Mouse (Mus musculus) midbrain, embryonic 14.5 days (tissue): Measurements from ENCODE around the gene Inpp4b. TPM values are rescaled to one million over a fixed set of nuclear protein-coding genes. Genes with fewer than 3 reads are reported as not detected.
"Not testable (repeated sequence)": the region's sequence is repeated elsewhere in the genome, so short reads cannot be mapped to it uniquely, and the experiment has no call there.

Experiments
- ATAC-seq: fragments of 200-750 bp; cut with Nextera tagmentation; 2 replicates; pipeline ENCODE4 v1.8.0; 2017; ENCODE audit warnings: moderate number of reproducible peaks, moderate library complexity; ENCODE audit not compliant: low FRiP score, low TSS enrichment
- DNase-seq: peaks from one replicate; pipeline ENCODE4 v3.0.0-alpha.2; 2015
- H3K27ac ChIP-seq: fragments of 300-500 bp; sonication (generic); replicated peaks from 2 replicates; pipeline ENCODE4 v1.5.1; 2014; ENCODE audit warnings: mild to moderate bottlenecking, low read depth, low read length, moderate library complexity
- H3K27me3 ChIP-seq: fragments of 300-500 bp; sonication (generic); 2 replicates; pipeline ENCODE4 v1.6.1; 2014; ENCODE audit warnings: low read length, control low read depth, mixed read lengths; ENCODE audit not compliant: control insufficient read depth, insufficient read depth
- H3K36me3 ChIP-seq: fragments of 300-500 bp; sonication (generic); 2 replicates; pipeline ENCODE4 v1.6.1; 2014; ENCODE audit warnings: low read length, control low read depth; ENCODE audit not compliant: control insufficient read depth, insufficient read depth
- H3K4me1 ChIP-seq: fragments of 300-500 bp; sonication (generic); 2 replicates; pipeline ENCODE4 v1.6.1; 2014; ENCODE audit warnings: mild to moderate bottlenecking, antibody characterized with exemption, low read length, control low read depth; ENCODE audit not compliant: control insufficient read depth, insufficient read depth
- H3K4me2 ChIP-seq: fragments of 300-500 bp; sonication (generic); 2 replicates; pipeline ENCODE4 v1.6.1; 2014; ENCODE audit warnings: mild to moderate bottlenecking, low read length, moderate library complexity
- H3K4me3 ChIP-seq: fragments of 300-500 bp; sonication (generic); replicated peaks from 2 replicates; pipeline ENCODE4 v1.5.1; 2014; ENCODE audit warnings: low read depth, low read length
- H3K9ac ChIP-seq: fragments of 300-500 bp; sonication (generic); replicated peaks from 2 replicates; pipeline ENCODE4 v1.6.1; 2014; ENCODE audit warnings: mild to moderate bottlenecking, low read length, moderate library complexity
- H3K9me3 ChIP-seq: fragments of 300-500 bp; sonication (generic); 2 replicates; pipeline ENCODE4 v1.6.1; 2016; ENCODE audit warnings: low read length, control low read depth, mixed read lengths; ENCODE audit not compliant: control insufficient read depth
- WGBS: fragments of 180-500 bp; shearing (Covaris S2); extraction: QIAGEN DNeasy Blood & Tissue Kit; methylation state at CpG from one replicate; pipeline ENCODE4 v1.1.7; 2014; 5-methylcytosine and 5-hydroxymethylcytosine counted together
- polyA plus RNA-seq: library from polyadenylated mRNA; unstranded; fragments of >200 nt; fragmentation: Nextera tagmentation; extraction: Ambion mirVana; gene quantifications from 2 replicates; pipeline ENCODE4 v1.2.1, GENCODE M21; 2014

Gene Inpp4b
- polyA plus RNA-seq, 1 experiment from 2014 or later = 8.1 TPM

- Histone ChIP-seq H3K4me2 (no peak overlapping the region), H3K4me3 (no peak overlapping the region), H3K27ac (no peak overlapping the region), H3K27me3 (no peaks in the 10 kb centered on the region), H3K9me3 (no peaks in the 10 kb centered on the region), H3K4me1 (no peaks in the 10 kb centered on the region), H3K9ac (no peak overlapping the region), H3K36me3 (no peaks in the 10 kb centered on the region)
- ATAC-seq (no peak), DNase-seq (peak; percentile 56)
- 58% methylated on average over 3 of the region's 3 CpGs for WGBS
These were observed 685.0 kb downstream of the Inpp4b start for GRCm38 (mm10) chr8:82027401-82027800.

- Histone ChIP-seq H3K9me3 (no peaks in the 10 kb centered on the region), H3K27me3 (no peaks in the 10 kb centered on the region), H3K4me3 (no peak overlapping the region), H3K4me1 (no peaks in the 10 kb centered on the region), H3K4me2 (no peak overlapping the region), H3K36me3 (no peaks in the 10 kb centered on the region), H3K9ac (no peak overlapping the region), H3K27ac (no peak overlapping the region)
- 0 out of 2 replicates have a peak, but pooled peaks have one; percentile 17 for ATAC-seq
- 11% methylated on average over 1 of the region's 1 CpGs for WGBS
- DNase-seq = peak; percentile 69
These were observed 686.5 kb downstream of the Inpp4b start for GRCm38 (mm10) chr8:82028896-82029295.

- not testable (repeated sequence) for H3K4me2 ChIP-seq, H3K36me3 ChIP-seq, H3K4me1 ChIP-seq, H3K27me3 ChIP-seq, H3K27ac ChIP-seq, H3K9ac ChIP-seq, H3K9me3 ChIP-seq, H3K4me3 ChIP-seq, ATAC-seq
- DNase-seq = peak; percentile 12
These were observed 689.7 kb downstream of the Inpp4b start for GRCm38 (mm10) chr8:82032035-82032434.

GRCm38 (mm10) chr8:82054030-82054429 lies 711.7 kb downstream of the Inpp4b start:
- H3K4me2 ChIP-seq = no peak overlapping the region
- no peak overlapping the region for H3K9ac ChIP-seq
- no peaks in the 10 kb centered on the region for H3K4me1 ChIP-seq
- no peaks in the 10 kb centered on the region for H3K9me3 ChIP-seq
- no peaks in the 10 kb centered on the region for H3K36me3 ChIP-seq
- H3K27ac ChIP-seq = no peak overlapping the region
- DNase-seq = peak; percentile 25
- ATAC-seq = no peak
- H3K27me3 ChIP-seq = no peaks in the 10 kb centered on the region
- WGBS = 44% methylated on average over 3 of the region's 3 CpGs
- H3K4me3 ChIP-seq = no peak overlapping the region

GRCm38 (mm10) chr8:82067619-82068018 lies 725.3 kb downstream of the Inpp4b start:
- no peaks in the 10 kb centered on the region for H3K9me3 ChIP-seq
- H3K4me3 ChIP-seq = no peak overlapping the region
- ATAC-seq = no peak
- H3K27me3 ChIP-seq = no peaks in the 10 kb centered on the region
- H3K9ac ChIP-seq = no peak overlapping the region
- no peak for DNase-seq
- 80% methylated on average over 3 of the region's 3 CpGs for WGBS
- no peak overlapping the region for H3K4me2 ChIP-seq
- no peaks in the 10 kb centered on the region for H3K36me3 ChIP-seq
- no peaks in the 10 kb centered on the region for H3K4me1 ChIP-seq
- no peak overlapping the region for H3K27ac ChIP-seq

GRCm38 (mm10) chr8:82079267-82079666 lies 736.9 kb downstream of the Inpp4b start:
- Histone ChIP-seq H3K27me3 (no peaks in the 10 kb centered on the region), H3K9ac (no peak overlapping the region), H3K4me2 (no peak overlapping the region), H3K36me3 (no peaks in the 10 kb centered on the region), H3K4me1 (no peaks in the 10 kb centered on the region), H3K9me3 (no peaks in the 10 kb centered on the region), H3K4me3 (no peak overlapping the region), H3K27ac (no peak overlapping the region)
- DNase-seq (no peak), ATAC-seq (no peak)

- not testable (repeated sequence) for H3K27ac ChIP-seq, ATAC-seq, H3K4me2 ChIP-seq, H3K36me3 ChIP-seq, H3K9me3 ChIP-seq, DNase-seq, H3K27me3 ChIP-seq, H3K4me1 ChIP-seq, H3K4me3 ChIP-seq, H3K9ac ChIP-seq
- WGBS = 96% methylated on average over 7 of the region's 7 CpGs
These were observed 744.3 kb downstream of the Inpp4b start for GRCm38 (mm10) chr8:82086631-82087030.

GRCm38 (mm10) chr8:82090901-82091300 lies 748.5 kb downstream of the Inpp4b start:
- DNase-seq (no peak), ATAC-seq (no peak)
- Histone ChIP-seq H3K9me3 (no peaks in the 10 kb centered on the region), H3K4me1 (no peaks in the 10 kb centered on the region), H3K4me2 (no peak overlapping the region), H3K4me3 (no peak overlapping the region), H3K9ac (no peak overlapping the region), H3K27me3 (no peaks in the 10 kb centered on the region), H3K36me3 (no peaks in the 10 kb centered on the region), H3K27ac (no peak overlapping the region)
- 73% methylated on average over 1 of the region's 1 CpGs for WGBS

- DNase-seq = no peak
- ATAC-seq = no peak
- Histone ChIP-seq H3K27ac (no peak overlapping the region), H3K9me3 (no peaks in the 10 kb centered on the region), H3K36me3 (no peaks in the 10 kb centered on the region), H3K4me3 (no peak overlapping the region), H3K27me3 (no peaks in the 10 kb centered on the region), H3K9ac (no peak overlapping the region), H3K4me2 (no peak overlapping the region), H3K4me1 (no peaks in the 10 kb centered on the region)
These were observed 750.9 kb downstream of the Inpp4b start for GRCm38 (mm10) chr8:82093274-82093673.
